Mouse (Mus musculus) heart, postnatal 0 days (tissue): ENCODE measurements at regions not wholly inside any gene's neighbourhood (a gene's known extent, or its start where the extent isn't known, plus 50 kb on each side); places are given as distances from the start of the nearest gene placed in this dataset.

Source experiments
- CTCF ChIP-seq: IDR thresholded peaks from 2 replicates; pipeline ENCODE4 v1.5.1; 2016; ENCODE audit warnings: antibody characterized with exemption, control low read depth, low read depth
- EP300 ChIP-seq: IDR thresholded peaks from 2 replicates; pipeline ENCODE4 v1.6.1; 2016; ENCODE audit warnings: antibody characterized with exemption, low read depth

- TF ChIP-seq EP300 (no peak), CTCF (no peak)
Measured at GRCm38 (mm10) chr16:93013881-93014280, 187.9 kb upstream of the Runx1 start.
